Mouse (Mus musculus): ENCODE data around the gene Chrnb1.

DNA sequence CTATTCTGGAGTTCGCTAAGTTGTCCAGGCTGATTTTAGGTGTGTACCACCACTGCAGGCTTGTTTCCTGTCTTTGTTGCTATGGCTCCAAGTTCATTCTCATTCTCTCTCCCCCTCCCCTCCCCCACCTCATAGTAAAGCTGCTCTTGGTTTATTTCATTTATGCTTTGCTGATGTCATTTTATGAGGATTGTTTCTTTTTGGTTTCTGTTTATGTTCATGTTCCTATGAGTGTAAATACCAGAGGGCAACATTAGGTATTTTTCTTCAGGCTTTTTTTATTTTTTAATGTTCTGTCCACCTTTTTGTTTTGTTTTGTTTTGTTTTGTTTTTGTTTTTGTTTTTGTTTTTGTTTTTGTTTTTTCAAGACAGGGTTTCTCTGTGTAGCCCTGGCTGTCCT lies 33.9 kb downstream of the Chrnb1 start, which contains the start of gene Slc35g3:
- TF ChIP-seq CTCF (conservative IDR thresholded peaks at IDR 0.05; ENCODE audit: insufficient read depth, insufficient read length, low read depth, low read length) (no peak), POLR2A (IDR thresholded peaks at IDR 0.05; ENCODE audit: low read depth, low read length) (no peak)
